Mouse (Mus musculus) bone marrow, adult 2 months (tissue): ENCODE measurements around the gene Hdgfl2. TPM values are rescaled to one million over a fixed set of nuclear protein-coding genes. Genes with fewer than 3 reads are reported as not detected.

Experiments
- H3K27ac ChIP-seq: fragments of 200-500 bp; 2 replicates; pipeline ENCODE4 v1.5.1; 2012; ENCODE audit warnings: low read depth, mild to moderate bottlenecking, control low read depth, inconsistent platforms, low read length; ENCODE audit not compliant: control insufficient read depth, poor library complexity, insufficient read depth
- H3K4me1 ChIP-seq: fragments of 200-500 bp; 2 replicates; pipeline ENCODE4 v1.6.1; 2011; ENCODE audit warnings: low read length; ENCODE audit not compliant: control insufficient read depth, insufficient read depth
- H3K4me3 ChIP-seq: fragments of 200-500 bp; replicated peaks from 2 replicates; pipeline ENCODE3; 2011; ENCODE audit warnings: mild to moderate bottlenecking, low read depth, low read length, control low read depth; ENCODE audit not compliant: control insufficient read depth
- CTCF ChIP-seq: fragments of 200-500 bp; IDR thresholded peaks from 2 replicates; pipeline ENCODE4 v1.5.1; 2011; ENCODE audit warnings: low read length, control low read depth; ENCODE audit not compliant: control insufficient read depth, insufficient read depth
- POLR2A ChIP-seq: fragments of 200-500 bp; IDR thresholded peaks from 2 replicates; pipeline ENCODE4 v1.6.1; 2011; ENCODE audit warnings: low read depth, mild to moderate bottlenecking, control low read depth, low read length, borderline replicate concordance; ENCODE audit not compliant: control insufficient read depth
- WGBS: fragments of 180-500 bp; shearing (Covaris S2); methylation state at CpG from one replicate; pipeline ENCODE4 v1.1.7; 2018; 5-methylcytosine and 5-hydroxymethylcytosine counted together
- polyA plus RNA-seq: library from polyadenylated mRNA; stranded (reverse); fragments of >200 nt; gene quantifications from 2 replicates; pipeline ENCODE4 v1.2.4, GENCODE M21; 2011; ENCODE audit warnings: low replicate concordance; ENCODE audit not compliant: missing spikeins, insufficient read depth, insufficient read length

Gene Hdgfl2
- polyA plus RNA-seq, 1 experiment = 145 TPM

DNA sequence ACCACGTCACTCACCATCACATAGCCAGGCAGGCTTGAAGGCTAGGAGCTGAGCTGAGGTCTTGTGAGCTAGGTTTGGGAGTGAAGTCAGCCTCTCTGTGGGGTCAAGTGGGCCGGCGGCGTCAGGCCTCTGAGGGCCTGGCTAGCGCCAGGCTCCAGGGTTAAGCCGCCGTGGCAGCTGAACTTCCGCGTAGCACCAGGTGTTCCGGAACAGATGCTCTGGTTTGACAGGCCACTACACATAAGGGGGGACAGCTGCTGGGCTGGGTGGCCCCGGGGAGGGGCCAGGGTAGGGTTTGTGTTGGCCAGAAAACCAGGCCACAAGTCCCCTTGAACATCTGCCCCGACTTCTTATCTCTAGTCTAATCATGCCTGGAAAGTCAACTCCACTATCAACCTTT lies 68.0 kb downstream of the Hdgfl2 start:
- no peaks in the 10 kb centered on the region; the same call in 1 of the 2 replicates for H3K4me1 ChIP-seq
- H3K27ac ChIP-seq = no peak overlapping the region
- H3K4me3 ChIP-seq = no peak overlapping the region
- 64% methylated on average over 12 of the region's 12 CpGs for WGBS
- TF ChIP-seq POLR2A (no peak), CTCF (no peak)

DNA sequence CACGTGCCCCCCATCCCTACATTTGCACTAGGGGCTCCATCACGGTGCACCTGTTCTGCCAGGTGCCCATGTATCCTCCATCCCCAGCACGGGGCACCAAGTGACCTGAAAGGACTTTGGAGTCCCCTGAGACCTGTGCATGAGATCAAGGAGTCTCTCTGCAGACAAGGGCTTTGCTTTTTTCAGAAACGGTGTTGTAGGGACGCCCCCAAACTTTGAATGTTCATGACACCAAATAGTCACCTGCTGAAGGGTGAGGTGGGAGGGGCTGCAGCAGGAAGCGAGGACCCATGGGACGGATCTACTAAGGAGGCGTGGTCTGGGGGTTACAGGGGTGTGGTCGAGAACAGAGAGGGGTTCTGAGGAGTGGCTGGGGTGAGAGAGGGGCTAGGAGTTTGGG lies 68.8 kb downstream of the Hdgfl2 start:
- no peak for TF ChIP-seq POLR2A
- no peak for TF ChIP-seq CTCF
- no peaks in the 10 kb centered on the region; the same call in 1 of the 2 replicates for H3K4me1 ChIP-seq
- 27% methylated on average over 9 of the region's 9 CpGs for WGBS
- no peak overlapping the region for H3K27ac ChIP-seq
- H3K4me3 ChIP-seq = no peak overlapping the region

GRCm38 (mm10) chr17:56148790-56149618 lies 69.6 kb downstream of the Hdgfl2 start:
- H3K4me3 ChIP-seq = no peak overlapping the region
- TF ChIP-seq POLR2A (no peak), CTCF (no peak)
- H3K4me1 ChIP-seq = peaks cover 2% of the 10 kb centered on the region
- WGBS = 6% methylated on average over 30 of the region's 30 CpGs
- no peak overlapping the region for H3K27ac ChIP-seq

GRCm38 (mm10) chr17:56149897-56150296 lies 70.5 kb downstream of the Hdgfl2 start:
- no peak for TF ChIP-seq POLR2A
- 49% methylated on average over 2 of the region's 2 CpGs for WGBS
- peaks cover 2% of the 10 kb centered on the region for H3K4me1 ChIP-seq

More at GRCm38 (mm10) chr17:56149897-56150296, 70.5 kb downstream of the Hdgfl2 start:
- Histone ChIP-seq H3K4me3 (no peak overlapping the region), H3K27ac (no peak overlapping the region)

Other genes with a start within 250 kb of the Hdgfl2 start
- not detected in 2 replicates for gene Zfp119a, start 200.7 kb upstream of the Hdgfl2 start, polyA plus RNA-seq
- gene Zfp959, start 187.5 kb upstream of the Hdgfl2 start, polyA plus RNA-seq = 4.0 and 8.3 TPM in 2 replicates
- 1.4 TPM in 1 of 2 replicates, not detected in the other for gene Zfp119b, start 130.1 kb upstream of the Hdgfl2 start, polyA plus RNA-seq
- 8.5 and 34.4 TPM in 2 replicates for gene Ebi3, start 127.0 kb upstream of the Hdgfl2 start, polyA plus RNA-seq
- 9.3 and 12.3 TPM in 2 replicates for gene Yju2, start 120.5 kb upstream of the Hdgfl2 start, polyA plus RNA-seq
- gene Shd, start 109.2 kb upstream of the Hdgfl2 start, polyA plus RNA-seq = 1.6 TPM in 1 of 2 replicates, not detected in the other
- not detected in 2 replicates for gene Fsd1, start 93.1 kb upstream of the Hdgfl2 start, polyA plus RNA-seq
- gene Stap2, start 74.0 kb upstream of the Hdgfl2 start, polyA plus RNA-seq = 3.9 and 10.6 TPM in 2 replicates
- 13.1 and 47.7 TPM in 2 replicates for gene Mpnd, start 73.9 kb upstream of the Hdgfl2 start, polyA plus RNA-seq
- 39.9 and 55.5 TPM in 2 replicates for gene Sh3gl1, start 43.0 kb upstream of the Hdgfl2 start, polyA plus RNA-seq
- 55.8 and 73.6 TPM in 2 replicates for gene Chaf1a, start 39.2 kb upstream of the Hdgfl2 start, polyA plus RNA-seq
- 17.7 and 41.7 TPM in 2 replicates for gene Ubxn6, start 4.6 kb upstream of the Hdgfl2 start, polyA plus RNA-seq
- 0.52 and 3.4 TPM in 2 replicates for gene Plin4, start 30.2 kb downstream of the Hdgfl2 start, polyA plus RNA-seq
- not detected in 2 replicates for gene Plin5, start 38.0 kb downstream of the Hdgfl2 start, polyA plus RNA-seq
- 22.7 and 50.0 TPM in 2 replicates for gene Lrg1, start 42.4 kb downstream of the Hdgfl2 start, polyA plus RNA-seq
- 3.2 and 3.9 TPM in 2 replicates for gene Sema6b, start 60.7 kb downstream of the Hdgfl2 start, polyA plus RNA-seq
- 0.63 and 1.7 TPM in 2 replicates for gene Tnfaip8l1, start 82.8 kb downstream of the Hdgfl2 start, polyA plus RNA-seq
- gene Mydgf, start 104.3 kb downstream of the Hdgfl2 start, polyA plus RNA-seq = 12.5 and 25.9 TPM in 2 replicates
- gene Dpp9, start 139.3 kb downstream of the Hdgfl2 start, polyA plus RNA-seq = 8.4 and 8.9 TPM in 2 replicates
- 6.9 and 10.8 TPM in 2 replicates for gene Fem1a, start 177.2 kb downstream of the Hdgfl2 start, polyA plus RNA-seq
- gene Ticam1, start 197.2 kb downstream of the Hdgfl2 start, polyA plus RNA-seq = 2.4 and 5.9 TPM in 2 replicates
- 10.9 and 29.6 TPM in 2 replicates for gene Plin3, start 213.2 kb downstream of the Hdgfl2 start, polyA plus RNA-seq
- gene Arrdc5, start 220.7 kb downstream of the Hdgfl2 start, polyA plus RNA-seq = not detected in 2 replicates
- 77.5 and 109 TPM in 2 replicates for gene Uhrf1, start 223.7 kb downstream of the Hdgfl2 start, polyA plus RNA-seq
- 15.7 and 74.9 TPM in 2 replicates for gene Kdm4b, start 246.4 kb downstream of the Hdgfl2 start, polyA plus RNA-seq